Comparison of ENCODE assay signal across 18 mouse cellular contexts in the genomic region with DNA sequence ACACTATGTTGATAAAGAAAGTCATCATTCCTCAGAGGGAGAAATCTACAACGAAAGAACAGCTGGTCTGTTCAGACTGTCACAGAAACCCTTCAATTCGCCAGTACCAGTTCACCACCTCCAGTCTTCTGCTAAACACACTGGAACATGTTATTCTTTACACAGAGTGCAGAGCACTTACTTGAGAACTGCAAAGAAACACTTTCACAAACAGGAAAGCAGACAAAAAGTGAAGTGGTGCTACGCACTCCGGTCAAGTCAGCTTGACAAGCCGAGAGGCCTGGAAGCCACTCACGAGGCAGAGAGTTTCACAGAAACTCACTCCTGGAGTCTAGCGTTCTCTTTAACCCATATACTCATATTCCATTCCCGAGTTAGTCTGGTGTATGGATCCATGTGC.
"Had no signal": no experiment of that assay in that cellular context is flagged by ENCODE, and none has a peak within 500 bp of the region (broad histone marks: within the 10 kb centered on the region; RNA-seq: fewer than 3 reads in every experiment).

No protein-coding gene starts in this region.

- H3K4me3 ChIP-seq: limb, embryonic 12.5 days; limb, embryonic 15.5 days; megakaryocyte, embryonic 14.5 days; midbrain, embryonic 10.5 days; midbrain, embryonic 13.5 days; myocyte; neural tube, embryonic 13.5 days; stomach, embryonic 15.5 days had no signal

- H3K36me3 ChIP-seq: limb, embryonic 12.5 days; limb, embryonic 15.5 days; midbrain, embryonic 10.5 days; midbrain, embryonic 13.5 days; neural tube, embryonic 13.5 days; stomach, embryonic 15.5 days had no signal

- DNase-seq: kidney, adult 18-20 months; kidney, adult 9 months; kidney, postnatal 14 days; kidney, postnatal 4 days; left cerebral cortex, postnatal 4 days; liver, postnatal 0 days; right cerebral cortex, postnatal 4 days; spleen, adult 18-20 months; thymus, postnatal 36 days had no signal

- H3K9ac ChIP-seq: limb, embryonic 12.5 days; limb, embryonic 15.5 days; liver, embryonic 14.5 days; liver, postnatal 0 days; midbrain, embryonic 13.5 days; neural tube, embryonic 13.5 days; stomach, embryonic 15.5 days had no signal

- H3K27me3 ChIP-seq: limb, embryonic 12.5 days; limb, embryonic 15.5 days; stomach, embryonic 15.5 days had no signal

- H3K27ac ChIP-seq: limb, embryonic 12.5 days; limb, embryonic 15.5 days; liver, embryonic 14.5 days; midbrain, embryonic 10.5 days; midbrain, embryonic 13.5 days; neural tube, embryonic 13.5 days; stomach, embryonic 15.5 days had no signal

- H3K4me1 ChIP-seq: limb, embryonic 12.5 days; limb, embryonic 15.5 days; megakaryocyte, embryonic 14.5 days; midbrain, embryonic 10.5 days; midbrain, embryonic 13.5 days; neural tube, embryonic 13.5 days; stomach, embryonic 15.5 days had no signal
